Mouse (Mus musculus) spleen, postnatal 14 days (tissue): ENCODE data around the gene Zfp384.
"Not testable (repeated sequence)": the region's sequence is repeated elsewhere in the genome, so short reads cannot be mapped to it uniquely, and the experiment has no call there.

Experiments
- DNase-seq, 2 experiments: peaks; one replicate each; pipeline ENCODE4 v3.0.0; 2021 to 2022; ENCODE audit warnings: low spot score in 2 of 2

Gene Zfp384

DNA sequence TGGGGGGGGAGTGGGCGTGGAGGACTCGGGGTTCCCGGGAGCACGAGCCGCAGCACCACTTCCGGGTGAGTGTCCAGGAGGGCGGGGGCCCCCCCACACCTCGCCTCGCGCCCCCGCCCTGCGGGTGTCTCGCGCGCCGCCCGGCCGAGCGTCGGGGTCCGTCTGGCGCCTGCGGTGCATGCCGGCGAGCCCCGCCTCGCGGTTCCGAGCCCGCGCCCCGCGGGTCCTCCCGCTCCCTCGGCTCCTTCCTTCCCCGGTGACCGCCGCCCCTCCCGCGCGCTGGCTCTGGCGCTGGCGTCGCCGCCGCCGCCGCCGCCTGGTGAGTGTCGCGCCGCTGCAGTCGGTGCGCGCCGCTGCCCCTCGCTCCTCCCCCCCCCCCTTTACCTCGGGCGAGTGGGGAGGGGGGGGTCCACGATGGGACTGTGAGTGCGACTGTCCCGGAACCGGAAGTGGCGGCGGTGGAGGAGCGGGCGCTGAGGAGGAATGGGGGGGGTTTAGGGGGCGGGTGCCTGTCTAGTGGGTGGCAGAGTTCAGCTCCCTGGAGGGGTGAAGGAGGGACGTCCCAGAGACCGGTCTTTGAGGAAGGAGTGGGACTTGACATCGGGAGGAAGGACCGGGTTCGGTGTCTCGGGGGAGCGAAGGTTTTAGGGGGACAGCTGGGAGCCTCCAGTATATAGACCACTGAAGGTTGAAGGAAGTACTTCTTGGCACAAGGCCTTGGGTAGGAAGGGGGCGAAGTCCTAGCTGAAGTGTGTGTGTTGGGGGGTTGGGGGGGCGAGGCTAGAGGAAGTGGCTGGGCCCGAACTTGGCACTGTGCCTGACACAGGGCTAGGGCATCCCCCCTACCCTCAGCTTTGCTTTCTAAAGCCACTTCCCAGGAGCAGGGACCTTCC lies 482 bp downstream of the Zfp384 start:
- peak; percentile 48 to 60 for DNase-seq

DNA sequence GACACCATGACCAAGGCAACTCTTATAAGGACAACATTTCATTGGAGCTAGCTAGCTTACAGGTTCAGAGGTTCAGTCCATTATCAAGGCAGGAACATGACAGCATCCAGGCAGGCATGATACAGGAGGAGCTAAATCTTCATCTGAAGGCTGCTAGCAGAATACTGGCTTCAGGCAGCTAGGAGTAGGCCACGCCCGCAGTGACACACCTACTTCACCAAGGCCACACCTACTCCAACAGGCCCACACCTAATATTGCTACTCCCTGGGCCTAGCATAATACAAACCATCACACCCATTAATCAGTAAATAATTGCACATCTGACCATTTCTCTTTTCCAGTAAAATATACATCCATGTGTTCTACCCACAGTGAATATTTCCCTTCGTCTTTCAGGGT lies 8.7 kb downstream of the Zfp384 start:
- DNase-seq, result peak in 1 of 2 experiments; percentile 24

DNA sequence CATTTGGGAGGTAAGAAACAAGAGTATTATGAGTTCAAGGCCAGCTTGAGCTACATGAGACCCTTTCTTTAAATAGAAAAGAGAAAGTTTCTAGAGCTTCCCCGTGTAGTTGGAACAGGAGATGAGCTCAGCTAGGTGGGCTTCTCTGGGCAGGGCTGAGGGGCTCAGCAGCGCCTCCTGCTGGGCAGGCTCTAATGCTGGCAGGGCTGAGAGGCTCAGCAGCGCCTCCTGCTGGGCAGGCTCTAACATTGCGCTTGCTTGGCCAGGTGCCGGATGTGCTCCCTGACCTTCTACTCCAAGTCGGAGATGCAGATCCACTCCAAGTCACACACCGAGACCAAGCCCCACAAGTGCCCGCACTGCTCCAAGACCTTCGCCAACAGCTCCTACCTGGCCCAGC lies 21.6 kb downstream of the Zfp384 start:
- peak; percentile 32 to 63 for DNase-seq

DNA sequence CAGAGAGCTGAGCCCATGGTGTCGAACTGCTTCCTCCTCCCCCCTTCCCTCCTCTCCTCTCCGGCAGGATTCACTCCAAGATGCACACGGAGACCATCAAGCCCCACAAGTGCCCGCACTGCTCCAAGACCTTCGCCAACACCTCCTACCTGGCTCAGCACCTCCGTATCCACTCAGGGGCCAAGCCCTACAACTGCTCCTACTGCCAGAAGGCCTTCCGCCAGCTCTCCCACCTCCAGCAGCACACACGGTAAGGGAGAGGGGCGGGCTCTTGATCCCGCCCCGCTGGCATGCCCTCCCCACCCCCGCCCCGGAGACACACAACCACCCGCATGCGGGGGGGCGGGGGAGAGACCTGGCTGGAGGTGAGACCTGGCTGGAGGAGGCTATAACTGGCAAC lies 22.7 kb downstream of the Zfp384 start:
- no peak for DNase-seq

DNA sequence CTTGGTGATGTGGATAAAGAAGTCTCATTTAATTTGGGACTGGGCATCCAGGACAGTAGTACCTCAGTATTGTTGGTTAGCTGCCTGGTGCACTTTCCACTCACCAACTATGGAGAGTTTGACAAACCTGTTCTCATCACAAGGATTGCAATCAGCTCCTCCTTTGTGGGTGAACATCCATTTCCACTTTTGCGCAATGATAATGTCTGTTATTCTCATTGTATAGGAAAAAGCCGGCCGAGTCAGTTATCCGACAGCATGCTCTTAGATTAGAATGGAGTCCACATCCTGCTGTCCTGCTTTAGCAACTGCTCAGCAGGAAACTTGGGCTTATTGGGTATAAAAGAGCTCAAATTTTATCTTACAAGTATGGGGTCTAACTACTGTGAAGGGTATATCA lies 29.7 kb downstream of the Zfp384 start:
- DNase-seq, result no peak

DNA sequence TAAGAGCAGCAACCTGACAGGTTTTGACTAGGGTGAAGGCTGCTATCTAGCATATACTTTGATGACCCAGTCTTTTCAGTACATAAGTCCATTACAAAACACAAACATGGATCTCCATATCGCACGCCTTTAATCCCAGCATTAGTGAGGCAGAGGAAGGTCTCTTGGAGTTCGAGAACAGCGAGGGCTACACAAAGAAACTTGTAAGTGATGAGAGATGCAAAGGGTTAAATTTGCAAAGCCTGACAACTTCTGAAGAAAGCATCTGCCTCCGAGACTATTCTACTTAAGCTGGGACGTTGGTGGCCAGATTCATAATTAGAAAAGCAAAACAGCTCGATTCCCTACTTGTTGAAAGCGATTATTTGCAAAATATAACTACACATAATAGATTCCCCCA lies 30.2 kb downstream of the Zfp384 start:
- no peak for DNase-seq

DNA sequence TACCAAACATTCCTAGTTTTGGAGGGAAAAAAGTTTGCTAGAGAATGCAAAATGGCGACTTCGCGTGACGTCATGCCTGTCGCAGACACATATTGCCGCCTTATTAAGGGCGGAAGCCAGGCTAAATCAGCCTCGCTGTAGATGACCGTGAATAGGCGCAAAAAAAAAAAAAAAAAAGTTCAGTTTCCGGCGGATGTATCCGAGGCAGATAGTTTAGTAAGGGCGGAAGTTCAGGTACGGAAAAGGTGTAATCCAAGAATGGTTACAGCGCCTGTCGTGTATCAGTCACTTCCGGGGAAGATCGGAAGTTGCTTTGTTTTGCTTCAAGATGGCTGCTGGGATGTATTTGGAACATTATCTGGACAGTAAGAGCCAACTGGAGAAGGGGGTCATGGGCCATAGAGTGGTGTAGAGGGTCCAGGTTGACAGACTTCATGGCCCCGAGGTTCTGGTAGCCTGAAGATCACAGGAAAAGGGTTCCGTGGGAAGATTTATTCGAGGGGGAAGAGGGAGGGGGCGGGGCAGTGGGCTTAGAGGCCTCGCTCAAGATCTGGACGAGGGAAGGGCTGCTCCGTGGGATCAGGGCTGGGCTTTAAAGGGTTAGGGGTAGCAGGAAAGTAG lies 30.7 kb downstream of the Zfp384 start, which contains the start of gene Ing4:
Ing4 (plus strand) TSS at position 228 of the 621 bp plus-strand sequence.
- peak; percentile 66 to 81 for DNase-seq

DNA sequence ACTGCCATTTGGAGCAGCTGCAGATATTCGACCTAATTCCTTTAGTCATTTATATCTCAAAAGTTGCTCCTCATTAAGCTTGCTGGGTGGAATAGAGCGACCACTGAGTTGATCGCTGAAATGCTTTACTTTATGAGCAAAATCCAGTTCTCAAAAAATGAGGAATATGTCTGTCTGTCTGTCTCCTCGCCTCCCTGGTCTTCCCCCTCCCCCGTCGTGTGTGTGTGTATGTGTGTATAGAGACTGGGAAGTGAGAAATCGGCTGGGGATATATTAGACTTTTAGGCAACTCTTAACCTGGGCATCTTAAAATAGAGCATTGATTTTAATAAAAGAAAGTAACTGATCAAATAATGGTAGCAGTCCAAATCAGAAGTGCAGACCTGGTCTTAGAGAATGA lies 31.3 kb downstream of the Zfp384 start:
- no peak for DNase-seq

DNA sequence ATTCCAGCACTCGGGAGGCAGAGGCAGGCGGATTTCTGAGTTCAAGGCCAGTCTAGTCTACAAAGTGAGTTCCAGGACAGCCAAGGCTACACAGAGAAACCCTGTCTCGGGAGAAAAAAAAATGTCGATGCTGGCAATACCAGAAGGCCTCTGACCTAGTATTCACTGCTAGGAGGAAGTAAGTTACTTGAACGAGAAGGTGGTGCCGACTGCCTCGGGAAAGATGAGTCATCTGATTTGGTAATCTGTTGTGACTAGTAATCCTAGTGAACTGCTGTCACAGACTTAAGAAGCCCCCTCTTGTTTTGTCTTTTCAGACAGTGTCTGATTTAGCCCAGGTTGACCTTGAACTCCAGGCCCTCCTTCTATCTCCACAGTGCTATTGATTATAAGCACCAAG lies 32.1 kb downstream of the Zfp384 start:
- no peak for DNase-seq

DNA sequence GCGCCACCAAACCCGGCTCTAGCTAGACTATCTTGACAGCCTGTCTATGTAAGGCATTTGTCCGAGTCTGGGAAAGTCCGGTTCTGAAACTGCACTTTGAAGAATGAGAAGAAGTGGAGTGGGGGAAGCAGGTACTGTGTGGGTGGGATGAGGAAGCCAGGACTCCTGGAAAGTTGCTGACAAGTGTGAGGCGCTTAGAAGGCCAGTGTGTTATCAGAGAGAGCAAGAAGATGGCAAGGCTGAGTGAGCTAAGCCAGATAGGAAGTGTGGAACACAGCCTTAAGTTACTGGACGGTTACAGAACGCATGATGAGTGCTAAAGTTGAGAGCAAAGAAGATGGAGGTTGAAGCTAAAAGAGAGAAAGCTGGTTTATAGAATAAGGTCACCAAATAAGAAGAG lies 33.1 kb downstream of the Zfp384 start:
- DNase-seq, result no peak

DNA sequence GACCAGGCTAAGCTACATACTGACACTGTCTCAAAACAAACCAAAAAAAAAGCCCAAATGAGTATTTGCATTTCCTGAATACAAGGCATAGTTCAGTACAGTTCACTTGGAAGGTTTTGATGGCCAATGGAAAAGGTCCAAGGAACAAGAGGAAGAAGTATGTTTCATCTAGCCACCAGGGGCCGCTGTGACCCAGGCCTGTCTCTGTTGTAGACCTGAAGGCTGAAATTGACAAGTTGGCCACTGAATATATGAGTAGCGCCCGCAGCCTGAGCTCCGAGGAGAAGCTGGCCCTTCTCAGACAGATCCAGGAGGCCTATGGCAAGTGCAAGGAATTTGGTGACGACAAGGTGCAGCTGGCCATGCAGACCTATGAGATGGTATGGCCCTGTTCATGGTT lies 37.7 kb downstream of the Zfp384 start:
- peak; percentile 34 to 71 for DNase-seq

DNA sequence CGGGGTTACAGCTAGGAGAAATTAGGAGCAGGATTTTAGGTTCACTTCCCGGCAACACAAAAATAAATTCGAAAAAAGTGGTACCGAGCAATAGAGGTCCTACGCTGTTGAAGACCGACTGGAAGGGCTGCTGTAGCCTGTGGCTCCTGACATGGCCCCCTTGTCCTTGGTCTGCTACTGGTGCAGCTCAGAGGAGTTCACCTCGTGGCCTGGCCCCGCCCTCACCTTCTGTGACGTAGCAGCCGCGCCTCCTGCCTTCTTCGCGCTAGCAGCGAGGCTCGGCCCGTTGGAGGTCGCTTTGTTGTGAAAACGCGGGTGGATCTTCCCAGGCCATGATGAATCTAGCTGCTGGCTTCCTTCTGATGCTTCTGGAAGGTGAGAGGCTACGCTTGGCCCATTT lies 40.7 kb downstream of the Zfp384 start, which contains the start of gene Acrbp:
Acrbp (plus strand) TSS at position 12 of the 400 bp plus-strand sequence.
- no peak for DNase-seq

DNA sequence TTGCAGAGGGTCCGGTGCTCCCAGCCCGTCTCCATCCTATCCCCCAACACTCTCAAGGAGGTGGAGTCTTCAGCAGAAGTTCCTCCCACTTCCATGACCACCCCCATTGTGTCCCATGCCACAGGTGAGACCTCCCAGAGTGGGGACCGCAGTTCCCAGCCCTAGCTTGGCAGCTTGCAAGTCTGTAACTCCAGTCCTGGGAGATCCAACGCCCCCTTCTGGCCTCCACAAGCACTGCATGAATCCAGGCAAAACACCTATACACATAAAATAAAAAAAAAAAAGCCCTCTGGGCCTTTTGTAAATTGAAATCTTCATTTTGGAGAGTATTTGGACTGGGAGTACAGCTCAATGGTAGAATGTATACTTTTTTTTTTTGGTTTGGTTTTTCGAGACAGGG lies 42.3 kb downstream of the Zfp384 start:
- DNase-seq, result no peak

DNA sequence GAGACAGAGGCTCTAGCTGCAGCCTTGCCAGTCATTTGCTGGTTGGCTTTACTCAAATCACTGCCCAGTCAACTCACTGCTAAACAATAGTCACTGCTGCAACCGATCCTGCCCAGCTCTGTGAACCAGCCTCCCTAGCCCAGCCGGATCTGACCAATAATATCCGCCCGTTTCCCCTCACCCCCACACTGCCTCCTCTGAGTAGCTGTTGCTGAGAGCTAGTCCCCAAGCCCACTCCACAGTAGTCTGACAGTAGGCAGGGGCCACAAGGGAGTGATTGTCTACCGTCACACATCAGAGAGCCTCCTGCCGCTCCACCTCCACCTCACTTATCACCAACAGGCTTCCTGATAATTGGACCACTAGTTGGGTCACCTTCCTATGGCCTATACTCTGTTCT lies 52.5 kb downstream of the Zfp384 start:
- no peak for DNase-seq

DNA sequence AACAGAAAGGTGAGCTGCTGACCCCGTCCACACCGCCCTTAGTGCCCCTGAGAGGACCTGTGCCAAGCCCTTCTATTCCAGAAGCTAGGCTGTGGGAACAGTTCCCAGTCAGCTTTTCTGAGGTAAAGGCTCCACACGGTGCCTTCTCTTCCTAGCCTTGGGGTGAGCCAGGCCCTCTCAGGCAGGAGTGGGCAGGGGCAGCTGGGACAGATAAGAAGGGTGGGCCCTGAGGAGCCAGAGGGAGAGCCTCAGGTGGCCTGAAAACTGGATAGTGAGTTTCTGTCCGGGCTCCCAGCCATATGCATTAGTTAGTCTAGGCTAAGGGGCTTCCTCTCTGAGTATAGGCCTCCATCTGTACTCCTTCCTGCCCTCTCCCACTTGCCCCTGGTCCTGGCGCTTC lies 53.6 kb downstream of the Zfp384 start:
- no peak for DNase-seq

DNA sequence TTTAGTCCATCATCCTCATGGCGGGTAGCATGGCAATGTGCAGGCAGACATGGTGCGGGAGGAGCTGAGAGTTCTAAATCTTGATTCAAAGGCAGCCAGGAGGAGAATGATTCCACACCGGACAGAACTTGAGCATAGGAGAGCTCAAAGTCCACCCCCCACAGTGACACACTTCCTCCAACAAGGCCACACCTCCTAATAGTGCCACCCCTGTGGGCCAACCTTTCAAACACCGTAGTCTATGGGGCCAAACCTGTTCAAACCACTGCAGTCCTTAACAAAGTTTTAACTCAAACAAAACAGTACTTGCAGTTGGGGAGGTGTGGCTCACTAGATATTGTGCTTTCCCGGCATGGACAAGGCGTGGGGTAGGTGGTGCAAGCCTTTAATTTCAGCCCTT lies 55.0 kb downstream of the Zfp384 start:
- no peak for DNase-seq

DNA sequence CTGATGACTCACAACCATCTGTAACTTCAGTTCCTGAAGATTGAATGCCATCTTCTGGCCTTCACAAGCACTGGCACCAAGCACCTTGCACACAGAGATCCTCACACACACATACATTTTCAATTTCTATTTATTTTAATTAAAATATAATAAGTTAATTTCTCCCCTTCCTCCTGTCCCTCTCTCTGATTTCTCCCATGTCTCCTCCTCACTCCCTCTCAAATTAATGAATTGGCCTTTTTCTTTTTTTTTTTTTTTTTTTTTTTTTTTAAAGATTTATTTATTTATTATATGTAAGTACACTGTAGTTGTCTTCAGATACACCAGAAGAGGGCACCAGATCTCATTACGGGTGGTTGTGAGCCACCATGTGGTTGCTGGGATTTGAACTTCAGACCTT lies 56.3 kb downstream of the Zfp384 start:
- not testable (repeated sequence) for DNase-seq

DNA sequence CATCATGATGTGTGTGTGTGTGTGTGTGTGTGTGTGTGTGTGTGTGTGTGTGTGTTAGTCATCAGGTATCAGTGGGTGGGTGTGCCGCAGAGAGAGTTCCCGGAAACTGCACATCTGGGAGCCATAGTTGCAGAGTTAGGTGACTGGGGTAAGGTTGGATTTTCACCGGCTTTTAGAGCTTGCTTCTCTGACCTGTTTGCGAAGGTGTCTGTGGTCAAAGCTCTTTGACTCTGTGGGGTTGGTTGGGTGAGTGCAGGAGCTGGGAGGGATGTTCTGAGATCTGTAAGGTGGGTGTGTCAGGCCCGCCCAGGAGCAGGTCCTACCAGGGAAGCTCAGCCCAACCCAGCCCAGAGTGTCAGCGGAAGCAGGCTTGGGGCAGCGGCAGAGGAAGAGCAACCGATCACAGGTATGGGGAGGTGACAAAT lies 58.6 kb downstream of the Zfp384 start, which contains the start of gene Lpar5:
Lpar5 (plus strand) TSS at position 350 of the 425 bp plus-strand sequence.
- no peak for DNase-seq

DNA sequence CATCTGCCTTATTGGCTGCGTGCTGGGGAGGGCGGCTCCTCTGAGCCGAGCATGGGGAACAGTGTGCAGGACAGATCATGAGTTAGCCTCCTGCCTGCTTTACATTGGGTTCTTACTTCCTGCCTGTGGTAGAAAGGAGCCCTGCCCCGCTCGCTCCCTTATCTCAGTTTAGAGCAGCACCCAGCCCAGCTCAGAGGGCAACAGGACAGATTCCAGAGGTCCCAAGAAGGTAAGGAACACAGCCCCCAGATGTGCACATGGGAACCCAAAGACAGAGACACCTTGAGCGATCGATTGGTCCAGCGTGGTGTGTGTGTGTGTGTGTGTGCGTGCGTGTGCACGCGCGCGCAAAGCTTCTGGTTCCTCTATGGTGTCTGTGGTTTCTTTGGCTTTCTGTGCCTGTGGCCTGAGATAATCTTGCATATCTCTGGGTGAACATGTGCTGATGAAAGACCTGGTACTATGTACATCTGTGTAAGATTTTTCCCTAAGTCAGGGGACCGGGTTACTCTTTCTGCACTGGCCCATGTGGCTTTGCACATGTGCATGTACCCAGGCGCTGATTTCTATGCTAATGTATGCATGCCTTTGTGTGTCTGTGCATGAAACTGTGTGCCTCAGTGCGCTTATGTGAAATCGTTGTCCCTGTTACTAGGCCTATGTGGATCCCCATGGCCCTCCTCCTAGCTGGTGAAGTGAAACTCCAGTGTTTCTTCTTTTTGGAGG lies 62.4 kb downstream of the Zfp384 start:
- peak; percentile 50 to 53 for DNase-seq

DNA sequence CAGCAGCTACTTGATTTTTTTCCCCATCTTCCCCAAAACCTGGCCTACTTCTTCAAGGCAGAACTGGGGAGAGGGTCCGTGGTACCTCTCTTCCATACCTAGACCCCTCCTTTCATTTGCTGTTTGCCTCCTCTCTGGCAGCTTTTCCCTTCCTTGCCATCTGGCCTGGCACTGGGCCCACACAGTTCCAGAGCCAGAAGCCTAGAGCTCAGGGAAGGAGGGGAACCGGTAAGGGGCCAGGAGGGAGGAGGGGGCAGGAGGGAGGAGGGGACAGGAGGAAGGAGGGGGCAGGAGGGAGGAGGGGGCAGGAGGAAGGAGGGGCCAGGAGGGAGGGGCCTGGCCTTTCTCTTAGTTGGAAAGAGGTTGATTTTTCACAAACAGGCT lies 62.9 kb downstream of the Zfp384 start:
- no peak for DNase-seq

DNA sequence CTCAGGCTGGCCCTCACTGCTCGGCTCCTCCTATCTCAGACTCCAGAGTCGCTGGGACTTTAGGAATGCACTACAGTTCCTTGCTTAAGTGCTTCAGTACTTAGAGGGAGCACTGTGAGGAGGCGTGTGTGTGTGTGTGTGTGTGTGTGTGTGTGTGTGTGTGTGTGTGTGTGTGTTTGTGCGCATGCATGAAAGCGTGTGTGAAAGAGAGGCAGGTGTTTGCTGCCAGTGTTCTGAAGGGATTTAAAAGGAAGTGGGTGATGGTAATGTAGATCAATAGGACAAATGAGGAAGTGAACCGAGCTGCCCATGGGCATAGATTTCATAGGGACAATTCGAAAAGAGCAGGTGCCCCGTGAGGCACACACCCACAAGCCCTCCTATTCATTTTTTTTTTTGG lies 64.9 kb downstream of the Zfp384 start:
- no peak for DNase-seq

DNA sequence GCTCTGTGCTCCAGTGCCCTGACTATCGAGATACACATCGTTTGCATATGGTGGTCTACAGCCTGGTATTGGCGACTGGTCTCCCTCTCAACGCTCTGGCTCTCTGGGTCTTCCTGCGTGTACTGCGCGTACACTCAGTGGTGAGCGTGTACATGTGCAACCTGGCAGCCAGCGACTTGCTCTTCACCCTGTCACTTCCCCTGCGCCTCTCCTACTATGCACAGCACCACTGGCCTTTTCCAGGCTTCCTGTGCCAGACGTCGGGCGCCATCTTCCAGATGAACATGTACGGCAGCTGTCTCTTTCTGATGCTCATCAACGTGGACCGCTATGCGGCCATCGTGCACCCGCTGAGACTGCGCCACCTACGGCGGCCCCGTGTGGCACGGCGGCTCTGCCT lies 72.4 kb downstream of the Zfp384 start:
- DNase-seq, result no peak
